Mouse (Mus musculus) MN1 (cell line): Measurements from ENCODE around the gene Hsf4.

Experiments used
- DNase-seq: peaks from one replicate; pipeline ENCODE4 v3.0.0-alpha.2; 2016; ENCODE audit warnings: low spot score

Gene Hsf4

GRCm38 (mm10) chr8:105305211-105306145, 35.9 kb downstream of the Hsf4 start, which contains the start of gene Elmo3:
Elmo3 (plus strand) TSS chr8:105305601.
- peak; percentile 55 for DNase-seq

GRCm38 (mm10) chr8:105306146-105306691, 36.6 kb downstream of the Hsf4 start:
- DNase-seq = no peak

DNA sequence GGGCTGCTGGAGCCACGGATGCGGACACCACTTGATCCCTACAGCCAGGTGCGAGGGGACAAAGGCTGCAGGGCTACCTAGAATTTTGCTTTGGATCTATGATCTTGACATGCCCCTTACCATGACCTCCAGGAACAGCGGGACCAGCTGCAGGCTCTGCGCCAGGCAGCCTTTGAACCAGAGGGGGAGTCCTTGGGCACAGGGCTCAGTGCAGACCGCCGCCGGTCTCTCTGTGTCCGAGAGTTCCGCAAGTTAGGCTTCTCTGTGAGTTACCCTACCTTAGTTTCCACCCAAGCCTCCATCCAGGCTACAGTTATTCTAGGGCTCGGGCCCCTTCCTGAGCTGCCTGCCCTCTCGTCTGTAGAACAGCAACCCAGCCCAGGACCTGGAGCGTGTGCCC, 38.1 kb downstream of the Hsf4 start:
- DNase-seq = no peak

DNA sequence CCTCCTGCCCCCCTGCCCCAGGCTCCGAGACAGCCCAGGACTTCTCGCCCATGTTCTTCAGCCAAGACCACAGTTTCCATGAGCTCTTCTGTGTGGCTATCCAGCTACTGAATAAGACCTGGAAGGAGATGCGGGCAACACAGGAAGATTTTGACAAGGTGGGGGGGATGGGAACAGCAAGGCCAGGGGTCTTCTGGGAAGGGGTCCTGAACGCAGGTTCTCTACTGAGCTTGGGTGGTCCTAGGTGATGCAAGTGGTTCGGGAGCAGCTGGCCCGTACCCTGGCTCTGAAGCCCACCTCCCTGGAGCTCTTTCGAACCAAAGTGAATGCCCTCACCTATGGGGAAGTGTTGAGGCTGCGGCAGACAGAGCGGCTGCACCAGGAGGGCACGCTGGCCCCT, 38.8 kb downstream of the Hsf4 start:
- DNase-seq = no peak

DNA sequence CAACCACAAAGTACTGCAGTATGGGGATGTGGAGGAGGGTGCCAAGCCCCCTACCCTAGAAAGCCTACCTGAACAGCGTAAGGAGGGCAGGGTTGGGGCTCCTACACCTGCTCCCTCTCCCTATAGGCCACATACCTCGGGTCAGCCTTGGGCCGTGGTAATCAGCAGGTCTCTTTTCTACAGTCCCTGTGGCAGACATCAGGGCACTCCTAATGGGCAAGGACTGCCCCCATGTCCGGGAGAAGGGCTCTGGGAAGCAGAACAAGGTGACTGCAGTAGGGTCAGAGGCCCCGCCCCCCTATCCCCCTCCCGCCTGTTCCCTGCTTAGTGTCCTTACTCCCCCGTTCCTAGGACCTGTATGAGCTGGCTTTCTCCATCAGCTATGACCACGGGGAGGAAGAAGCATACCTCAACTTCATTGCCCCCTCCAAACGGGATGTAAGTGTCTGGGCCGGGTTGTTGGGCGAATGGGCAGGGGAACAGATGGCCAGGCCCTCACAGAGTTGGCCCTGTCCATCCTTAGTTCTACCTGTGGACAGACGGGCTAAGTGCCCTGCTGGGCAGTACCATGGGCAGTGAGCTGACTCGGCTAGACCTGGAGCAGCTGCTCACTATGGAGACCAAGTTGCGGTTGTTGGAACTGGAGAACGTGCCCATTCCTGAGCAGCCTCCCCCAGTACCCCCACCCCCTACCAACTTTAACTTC, 39.7 kb downstream of the Hsf4 start:
- no peak for DNase-seq

DNA sequence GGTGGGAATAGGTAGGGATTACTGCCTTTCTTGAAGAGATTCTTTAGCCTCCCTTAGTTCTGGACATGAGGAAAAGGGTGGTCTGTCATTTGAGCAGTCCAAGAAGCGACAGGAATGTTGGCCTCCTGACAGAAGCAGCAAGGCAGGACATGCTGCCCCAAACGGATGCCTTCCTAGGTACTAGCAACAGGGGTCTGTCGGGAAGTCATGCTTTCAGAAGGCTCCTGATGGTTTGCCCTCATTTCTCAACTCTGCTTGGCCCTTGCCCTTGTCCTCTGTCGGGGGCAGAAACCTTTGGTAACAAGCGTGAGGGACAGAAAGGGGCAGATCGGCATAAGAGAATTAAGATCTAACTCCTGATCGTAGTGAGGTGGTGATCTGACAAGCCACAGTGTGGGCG, 40.5 kb downstream of the Hsf4 start:
- no peak for DNase-seq

DNA sequence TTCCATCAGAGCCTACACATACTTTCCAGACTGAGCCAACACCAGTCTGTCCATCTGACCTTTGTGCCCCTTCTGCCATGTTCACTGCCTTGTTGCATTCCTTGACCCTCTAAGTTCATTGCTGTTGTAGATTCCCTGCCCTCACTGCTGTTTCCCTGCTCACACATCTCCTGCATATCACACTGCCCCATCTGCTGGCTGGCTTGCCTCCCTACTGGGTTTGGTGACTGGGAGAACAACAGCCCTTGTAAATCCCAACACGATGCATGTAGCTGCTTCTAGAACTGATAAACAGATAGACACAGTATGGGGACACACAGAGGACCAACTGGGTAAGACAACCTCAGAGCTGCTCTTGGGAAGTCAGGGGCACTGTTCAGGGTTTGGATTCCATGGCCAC, 42.1 kb downstream of the Hsf4 start:
- DNase-seq = no peak

- no peak for DNase-seq
Observed at GRCm38 (mm10) chr8:105312891-105313481, 43.4 kb downstream of the Hsf4 start.

DNA sequence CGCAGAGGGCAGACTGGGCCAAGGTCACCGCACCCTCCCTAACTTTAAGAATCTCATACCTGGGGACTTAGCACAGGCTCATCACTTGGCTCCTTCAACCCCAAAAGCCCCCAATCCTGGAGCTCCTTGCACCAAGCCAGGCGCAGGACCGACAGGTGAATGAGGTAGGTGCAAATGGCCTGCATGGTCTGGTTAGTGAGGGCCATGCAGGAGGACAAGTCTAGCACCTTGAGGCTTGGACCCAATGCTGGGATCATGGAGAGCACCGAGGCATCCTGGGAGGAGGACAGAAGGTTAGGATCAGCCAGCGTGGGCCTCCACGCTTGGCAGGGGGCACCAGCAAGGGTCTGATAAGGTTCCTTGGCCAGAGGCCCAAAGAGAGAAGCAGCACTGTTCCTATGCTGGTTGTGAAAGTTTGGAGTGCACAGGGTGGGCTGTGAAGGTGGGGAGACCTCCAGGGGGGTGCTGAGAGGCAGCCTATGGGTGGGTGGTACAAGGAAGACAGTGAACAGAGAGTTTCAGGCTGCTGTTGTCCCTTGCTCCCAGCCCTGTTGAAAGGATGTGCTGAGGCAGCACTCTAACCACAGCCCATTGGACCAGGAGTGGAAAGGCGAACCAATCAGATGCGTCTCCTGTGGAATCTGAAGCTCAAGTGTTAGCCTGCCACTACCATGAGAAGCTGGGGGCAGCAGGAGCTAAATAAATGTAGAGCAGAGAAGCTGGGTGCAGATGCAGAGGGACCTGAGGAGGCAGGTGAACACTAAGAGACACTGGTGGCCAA, 44.2 kb downstream of the Hsf4 start:
- DNase-seq = no peak

DNA sequence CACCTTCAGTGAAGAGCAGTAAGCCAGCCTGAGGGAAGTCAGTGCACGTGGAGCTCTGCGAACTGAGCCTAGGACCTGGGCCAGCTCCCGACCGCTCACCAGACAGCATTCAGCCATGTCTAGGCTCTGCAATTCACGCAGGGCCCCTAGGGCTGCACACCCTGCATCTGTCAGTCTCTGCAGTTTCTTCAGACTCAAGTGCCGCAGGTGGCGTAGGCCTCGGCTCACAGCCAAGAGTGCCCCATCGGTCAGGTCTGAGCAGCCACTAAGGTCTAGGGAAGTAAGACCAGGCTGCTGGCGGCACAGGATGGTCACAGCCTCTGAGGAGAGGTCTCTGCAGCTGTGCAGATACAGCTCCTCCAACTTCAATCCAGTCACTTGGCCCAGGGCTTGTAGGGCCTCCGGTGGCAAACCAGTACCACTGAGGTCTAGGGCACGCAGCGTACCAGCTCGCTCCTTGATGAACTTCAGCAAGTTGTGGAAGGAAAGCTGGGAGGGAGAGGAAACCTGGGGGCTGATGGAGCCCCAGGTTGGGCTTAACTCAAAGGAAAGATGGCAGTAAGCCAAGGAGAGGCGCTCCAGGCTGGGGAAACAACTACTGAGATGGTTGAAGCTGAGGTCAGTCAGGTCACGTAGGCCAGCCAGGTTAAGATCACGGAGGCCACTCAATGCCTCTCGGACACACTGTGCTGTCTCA, 45.6 kb downstream of the Hsf4 start:
- DNase-seq = no peak

DNA sequence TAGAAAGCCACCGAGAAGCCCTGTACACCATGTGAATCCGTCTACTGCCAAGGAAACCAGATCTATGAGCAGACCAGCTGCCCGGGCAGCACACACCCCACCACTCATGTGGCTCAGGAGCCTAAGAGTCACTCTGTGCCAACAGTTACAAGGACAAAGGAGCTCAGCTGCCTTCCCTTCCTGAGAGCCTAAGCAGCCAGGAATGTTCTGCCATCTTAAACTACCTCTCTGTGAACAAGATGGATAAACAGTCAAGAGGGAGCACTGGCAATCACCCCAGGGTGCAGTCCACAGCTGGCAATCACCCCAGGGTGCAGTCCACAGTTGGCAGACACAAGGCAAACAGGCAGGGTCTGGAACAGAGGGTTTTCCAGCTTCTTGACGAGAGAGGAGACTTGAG, 48.3 kb downstream of the Hsf4 start:
- no peak for DNase-seq

- DNase-seq = no peak
Observed at GRCm38 (mm10) chr8:105318662-105319190, 49.1 kb downstream of the Hsf4 start.

DNA sequence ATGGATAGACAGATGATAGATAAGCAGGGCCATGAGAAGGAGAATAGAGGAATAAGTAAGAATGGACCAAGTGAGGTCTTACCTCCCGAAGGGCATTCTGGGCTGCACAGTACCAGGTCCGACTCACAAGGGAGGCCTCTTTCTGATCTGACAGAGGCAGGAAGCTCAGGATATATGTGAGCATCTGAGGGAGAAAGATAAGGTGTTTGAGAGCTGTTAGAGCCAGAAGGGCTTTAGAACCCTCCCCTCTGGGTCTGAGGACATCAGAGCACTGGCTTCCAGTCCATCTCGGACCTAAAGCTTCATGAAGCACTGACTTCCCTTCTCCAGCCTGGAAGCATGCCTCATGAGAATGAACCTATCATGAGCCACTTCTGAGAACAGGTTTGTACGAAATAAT, 53.6 kb downstream of the Hsf4 start:
- no peak for DNase-seq
